Mouse (Mus musculus): ENCODE data around the gene Mettl22. TPM values are rescaled to one million over a fixed set of nuclear protein-coding genes. Genes with fewer than 3 reads are reported as not detected.

Mettl22 gene
- polyA plus RNA-seq, 1 experiment from 2014 or later = 16.2 TPM

DNA sequence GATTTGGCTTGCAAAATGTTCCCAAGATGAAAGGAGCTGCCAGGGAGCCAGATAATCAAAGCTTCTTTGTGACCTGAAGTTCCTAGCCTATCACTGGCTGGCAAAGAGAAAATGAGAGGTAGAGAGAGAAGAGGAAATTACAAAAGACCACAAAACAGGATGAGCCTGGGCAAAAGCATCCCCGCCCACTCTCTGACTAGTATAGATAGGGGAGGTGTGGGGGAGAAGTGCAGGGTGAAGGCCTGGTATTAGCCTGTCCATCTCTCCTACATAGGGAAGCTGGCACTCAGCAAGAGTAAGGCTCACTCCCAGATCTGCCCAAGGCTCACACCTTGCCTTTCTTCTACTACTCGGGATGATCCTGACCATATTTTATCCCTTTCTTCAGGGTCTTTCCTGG lies 15.4 kb upstream of the Mettl22 start:
- Histone ChIP-seq H3K9ac (no peak overlapping the region), H3K27me3 (no peaks in the 10 kb centered on the region), H3K4me2 (replicated peaks) (no peak overlapping the region), H3K36me3 (no peaks in the 10 kb centered on the region), H3K9me3 (no peaks in the 10 kb centered on the region), H3K4me1 (no peaks in the 10 kb centered on the region), H3K4me3 (no peak overlapping the region), H3K27ac (no peak overlapping the region)
- 47% methylated on average over 2 of the region's 2 CpGs for WGBS
- no peak for ATAC-seq (ENCODE audit: insufficient number of reproducible peaks, insufficient read depth, low FRiP score, low TSS enrichment)

DNA sequence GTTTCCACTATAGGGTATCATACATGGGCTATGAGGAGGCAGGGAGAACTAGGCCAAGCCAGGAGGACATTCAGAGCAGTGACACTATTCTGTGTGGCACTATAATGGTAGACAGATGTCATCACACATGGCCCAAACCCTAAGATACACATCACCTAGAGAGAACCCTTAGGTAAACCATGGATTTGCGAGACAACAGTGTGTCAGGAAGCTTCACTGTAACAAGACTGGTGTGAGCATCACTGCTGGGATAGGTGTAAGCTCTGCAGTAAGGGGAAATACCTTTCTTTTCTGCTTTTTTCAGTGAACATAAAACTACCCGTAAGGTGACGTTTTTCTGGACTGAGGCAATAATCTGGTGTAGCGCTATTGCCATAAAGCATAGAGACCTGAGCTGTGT lies 12.2 kb upstream of the Mettl22 start:
- Histone ChIP-seq H3K27ac (no peak overlapping the region), H3K9ac (no peak overlapping the region), H3K4me2 (replicated peaks) (no peak overlapping the region), H3K4me1 (no peaks in the 10 kb centered on the region), H3K9me3 (no peaks in the 10 kb centered on the region), H3K4me3 (no peak overlapping the region), H3K27me3 (no peaks in the 10 kb centered on the region), H3K36me3 (no peaks in the 10 kb centered on the region)
- ATAC-seq (ENCODE audit: insufficient number of reproducible peaks, insufficient read depth, low FRiP score, low TSS enrichment) = no peak
- 93% methylated on average over 4 of the region's 4 CpGs for WGBS

DNA sequence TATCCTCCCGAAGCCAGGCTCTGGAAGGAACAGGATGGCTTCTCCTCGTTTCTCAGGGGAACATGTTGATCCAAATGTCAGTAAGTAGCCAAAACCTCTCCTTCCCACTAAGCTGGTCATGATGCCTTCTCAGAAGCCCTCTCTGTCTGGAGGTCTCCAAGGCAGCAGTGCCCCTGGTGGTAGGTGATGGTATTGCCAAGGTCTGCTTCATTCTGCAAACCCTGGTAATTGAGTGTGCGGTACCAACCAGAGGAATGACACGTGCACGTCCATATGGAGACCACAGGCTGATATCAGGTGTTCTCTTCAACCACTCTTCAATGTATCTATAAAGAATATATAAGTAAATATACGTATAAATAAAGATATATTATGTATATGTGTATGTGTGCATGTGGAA lies 11.5 kb upstream of the Mettl22 start:
- no peak overlapping the region for H3K9ac ChIP-seq
- 35% methylated on average over 6 of the region's 6 CpGs for WGBS
- no peak overlapping the region for H3K27ac ChIP-seq
- H3K4me2 ChIP-seq (replicated peaks) = no peak overlapping the region
- H3K4me1 ChIP-seq = no peaks in the 10 kb centered on the region
- no peaks in the 10 kb centered on the region for H3K36me3 ChIP-seq
- no peaks in the 10 kb centered on the region for H3K9me3 ChIP-seq
- no peak overlapping the region for H3K4me3 ChIP-seq
- no peaks in the 10 kb centered on the region for H3K27me3 ChIP-seq
- no peak for ATAC-seq (ENCODE audit: insufficient number of reproducible peaks, insufficient read depth, low FRiP score, low TSS enrichment)

DNA sequence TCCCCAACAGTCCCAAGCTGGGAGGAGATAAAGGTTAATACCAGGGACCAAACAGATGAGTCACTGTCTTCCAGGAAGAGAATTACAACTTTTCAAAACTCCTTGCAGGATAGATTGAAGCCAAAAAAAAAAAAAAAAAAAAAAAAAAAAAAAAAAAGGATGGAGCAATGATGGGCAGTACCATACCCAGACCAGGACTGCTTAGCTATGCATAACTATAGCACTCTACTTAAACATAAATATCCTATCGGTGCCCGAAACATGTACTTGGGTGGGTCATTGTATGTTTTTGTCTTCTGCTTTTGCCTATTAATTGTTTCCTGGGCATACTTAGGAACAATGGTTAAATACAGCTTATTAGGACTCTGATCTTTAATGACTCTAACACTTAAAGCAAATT lies 456 bp upstream of the Mettl22 start:
- no peaks in the 10 kb centered on the region for H3K36me3 ChIP-seq
- peak overlapping the region; percentile 63 for H3K4me3 ChIP-seq
- 83% methylated on average over 2 of the region's 2 CpGs for WGBS
- no peaks in the 10 kb centered on the region for H3K27me3 ChIP-seq
- H3K9ac ChIP-seq = no peak overlapping the region
- H3K9me3 ChIP-seq = no peaks in the 10 kb centered on the region
- H3K4me2 ChIP-seq (replicated peaks) = peak overlapping the region; percentile 61
- H3K4me1 ChIP-seq = peaks cover 6% of the 10 kb centered on the region; the same call in 1 of the 2 replicates
- H3K27ac ChIP-seq = no peak overlapping the region
- peak; percentile 54; the same call in 1 of the 2 replicates for ATAC-seq (ENCODE audit: insufficient number of reproducible peaks, insufficient read depth, low FRiP score, low TSS enrichment)

DNA sequence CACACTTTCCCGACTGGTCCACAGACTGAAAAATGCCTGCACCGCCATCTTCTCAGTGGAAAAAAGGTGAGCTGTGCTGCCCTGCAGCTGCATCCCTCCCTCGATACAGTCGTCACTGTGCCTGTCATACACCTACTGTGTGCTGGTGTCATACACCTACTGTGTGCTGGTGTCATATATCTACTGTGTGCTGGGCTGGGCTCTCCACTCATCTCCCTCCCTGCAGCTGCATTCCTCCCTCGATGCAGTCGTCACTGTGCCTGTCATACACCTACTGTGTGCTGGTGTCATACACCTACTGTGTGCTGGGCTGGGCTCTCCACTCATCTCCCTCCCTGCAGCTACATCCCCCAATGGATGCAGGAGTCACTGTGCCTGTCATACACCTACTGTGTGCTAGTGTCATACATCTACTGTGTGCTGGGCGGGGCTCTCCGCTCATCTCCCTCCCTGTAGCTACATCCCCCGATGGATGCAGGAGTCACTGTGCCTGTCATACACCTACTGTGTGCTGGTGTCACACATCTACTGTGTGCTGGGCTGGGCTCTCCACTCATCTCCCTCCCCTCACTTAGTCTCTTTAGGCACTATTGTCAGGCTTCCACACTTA lies 16.9 kb downstream of the Mettl22 start:
- Histone ChIP-seq H3K36me3 (peaks cover 44% of the 10 kb centered on the region), H3K4me2 (replicated peaks) (no peak overlapping the region), H3K27ac (no peak overlapping the region), H3K27me3 (no peaks in the 10 kb centered on the region), H3K9ac (no peak overlapping the region), H3K4me3 (no peak overlapping the region), H3K9me3 (no peaks in the 10 kb centered on the region; the same call in 1 of the 2 replicates), H3K4me1 (no peaks in the 10 kb centered on the region)
- WGBS = 91% methylated on average over 9 of the region's 9 CpGs
- no peak for ATAC-seq (ENCODE audit: insufficient number of reproducible peaks, insufficient read depth, low FRiP score, low TSS enrichment)

DNA sequence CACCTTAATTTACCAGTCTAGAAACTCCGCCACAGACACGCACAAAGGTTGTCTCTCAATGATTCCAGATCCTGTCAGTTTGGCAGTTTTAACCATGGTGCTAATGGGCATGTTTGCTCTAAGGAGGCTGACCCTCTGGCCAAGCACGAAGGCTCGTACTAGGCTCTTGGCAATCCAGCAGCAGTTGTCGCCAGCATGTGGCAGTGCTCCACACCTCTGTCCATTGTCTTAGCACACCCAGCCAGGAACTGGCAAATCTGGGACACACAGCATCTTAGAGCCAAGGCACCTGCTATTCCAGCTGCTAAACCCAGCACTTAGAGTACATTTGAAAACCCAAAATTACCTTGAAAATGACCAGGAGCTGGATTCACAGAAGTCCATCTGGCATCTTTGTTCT lies 18.8 kb downstream of the Mettl22 start:
- Histone ChIP-seq H3K4me2 (replicated peaks) (no peak overlapping the region), H3K4me1 (no peaks in the 10 kb centered on the region), H3K27me3 (no peaks in the 10 kb centered on the region), H3K4me3 (no peak overlapping the region), H3K27ac (no peak overlapping the region), H3K9ac (no peak overlapping the region), H3K9me3 (no peaks in the 10 kb centered on the region; the same call in 1 of the 2 replicates), H3K36me3 (peaks cover 31% of the 10 kb centered on the region)
- WGBS = 84% methylated on average over 5 of the region's 5 CpGs
- no peak for ATAC-seq (ENCODE audit: insufficient number of reproducible peaks, insufficient read depth, low FRiP score, low TSS enrichment)

DNA sequence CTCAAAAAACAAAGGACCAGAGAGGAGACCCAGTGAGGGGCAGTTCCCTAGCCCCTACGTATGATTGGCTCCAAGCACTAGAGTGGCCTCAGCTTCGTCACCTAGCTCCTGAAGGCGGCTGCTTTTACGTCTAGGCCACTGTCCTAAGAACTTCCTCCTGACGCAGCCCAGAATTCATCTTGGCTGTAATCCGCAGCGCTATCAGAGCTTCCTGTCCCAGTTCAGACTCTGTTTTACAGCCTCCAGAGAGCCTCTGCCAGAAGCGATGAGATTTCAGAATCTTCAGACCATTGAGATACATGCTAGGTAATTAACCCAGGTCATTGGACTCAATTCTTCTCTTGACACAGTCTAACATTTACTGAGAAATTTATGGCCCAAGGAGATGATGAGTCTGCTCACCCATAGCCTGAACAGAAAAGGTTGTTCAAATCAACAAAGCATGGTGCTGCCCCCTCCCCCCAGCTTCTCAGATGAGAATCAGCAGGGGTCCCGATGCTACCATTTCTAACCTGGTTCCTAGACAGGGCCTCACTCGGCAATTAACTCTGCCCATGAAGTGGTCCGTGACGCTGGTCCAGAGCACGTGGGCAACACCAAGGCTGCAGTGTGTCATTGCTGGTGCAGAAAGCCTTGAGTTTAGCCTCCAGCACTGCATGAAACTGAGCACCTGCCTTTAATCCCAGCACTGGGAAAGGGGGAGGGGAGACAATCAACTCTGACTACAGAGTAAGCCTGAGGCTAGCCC lies 21.3 kb downstream of the Mettl22 start:
- H3K9ac ChIP-seq = no peak overlapping the region
- H3K4me2 ChIP-seq (replicated peaks) = no peak overlapping the region
- peaks cover 17% of the 10 kb centered on the region for H3K36me3 ChIP-seq
- ATAC-seq (ENCODE audit: insufficient number of reproducible peaks, insufficient read depth, low FRiP score, low TSS enrichment) = no peak
- H3K27ac ChIP-seq = no peak overlapping the region
- no peak overlapping the region for H3K4me3 ChIP-seq
- H3K4me1 ChIP-seq = no peaks in the 10 kb centered on the region
- WGBS = 46% methylated on average over 13 of the region's 13 CpGs
- no peaks in the 10 kb centered on the region for H3K27me3 ChIP-seq
- no peaks in the 10 kb centered on the region; the same call in 1 of the 2 replicates for H3K9me3 ChIP-seq

DNA sequence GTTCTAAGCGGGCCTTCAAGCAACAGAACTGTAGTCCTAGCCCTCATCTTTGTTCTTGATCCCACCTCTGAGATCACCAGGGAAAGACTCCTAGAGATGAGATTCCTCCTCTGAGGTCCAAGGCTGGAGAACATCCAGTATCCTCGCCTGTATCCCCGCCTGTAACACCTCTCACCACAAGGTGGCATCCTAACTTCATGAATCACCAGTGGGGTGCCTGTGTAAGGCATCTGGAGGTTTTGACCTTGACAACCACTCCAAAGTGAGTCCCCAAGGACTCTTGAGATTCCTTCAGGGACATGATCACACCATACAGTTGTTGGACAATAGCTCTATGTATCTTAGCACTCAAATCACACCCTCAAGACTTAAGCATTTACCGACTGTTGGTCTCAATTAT lies 23.7 kb downstream of the Mettl22 start:
- no peak overlapping the region for H3K4me2 ChIP-seq (replicated peaks)
- WGBS = 21% methylated on average over 4 of the region's 4 CpGs
- H3K27me3 ChIP-seq = no peaks in the 10 kb centered on the region
- no peak overlapping the region for H3K27ac ChIP-seq
- peak; percentile 53; the same call in 1 of the 2 replicates for ATAC-seq (ENCODE audit: insufficient number of reproducible peaks, insufficient read depth, low FRiP score, low TSS enrichment)
- H3K9ac ChIP-seq = no peak overlapping the region
- no peak overlapping the region for H3K4me3 ChIP-seq
- no peaks in the 10 kb centered on the region for H3K4me1 ChIP-seq
- H3K9me3 ChIP-seq = no peaks in the 10 kb centered on the region; the same call in 1 of the 2 replicates
- H3K36me3 ChIP-seq = 0 out of 2 replicates have a peak, but pooled peaks cover 5% of the 10 kb centered on the region

DNA sequence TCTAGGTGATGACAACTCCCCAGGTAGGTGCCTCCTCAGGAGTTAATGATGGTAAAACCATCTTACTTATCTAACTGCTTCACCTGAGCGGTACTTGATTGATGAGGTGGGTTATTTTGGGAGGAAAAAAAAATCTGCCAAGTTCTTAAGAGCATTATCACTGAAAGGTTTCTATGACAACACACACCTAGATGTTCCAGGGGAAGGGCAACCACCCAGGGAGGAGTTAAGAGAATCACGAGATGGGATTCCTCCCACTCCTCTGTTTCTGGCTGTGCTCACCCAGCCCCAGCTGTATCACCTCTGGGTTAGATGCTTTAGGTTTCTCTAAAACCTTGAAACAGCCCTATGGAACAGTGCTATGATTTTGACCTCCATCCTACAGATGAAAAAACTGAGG lies 26.4 kb downstream of the Mettl22 start:
- WGBS = 62% methylated on average over 2 of the region's 2 CpGs
- no peaks in the 10 kb centered on the region for H3K27me3 ChIP-seq
- H3K36me3 ChIP-seq = no peaks in the 10 kb centered on the region
- no peaks in the 10 kb centered on the region for H3K4me1 ChIP-seq
- no peak overlapping the region for H3K27ac ChIP-seq
- H3K4me2 ChIP-seq (replicated peaks) = no peak overlapping the region
- no peaks in the 10 kb centered on the region for H3K9me3 ChIP-seq
- H3K4me3 ChIP-seq = no peak overlapping the region
- no peak overlapping the region for H3K9ac ChIP-seq
- no peak for ATAC-seq (ENCODE audit: insufficient number of reproducible peaks, insufficient read depth, low FRiP score, low TSS enrichment)

DNA sequence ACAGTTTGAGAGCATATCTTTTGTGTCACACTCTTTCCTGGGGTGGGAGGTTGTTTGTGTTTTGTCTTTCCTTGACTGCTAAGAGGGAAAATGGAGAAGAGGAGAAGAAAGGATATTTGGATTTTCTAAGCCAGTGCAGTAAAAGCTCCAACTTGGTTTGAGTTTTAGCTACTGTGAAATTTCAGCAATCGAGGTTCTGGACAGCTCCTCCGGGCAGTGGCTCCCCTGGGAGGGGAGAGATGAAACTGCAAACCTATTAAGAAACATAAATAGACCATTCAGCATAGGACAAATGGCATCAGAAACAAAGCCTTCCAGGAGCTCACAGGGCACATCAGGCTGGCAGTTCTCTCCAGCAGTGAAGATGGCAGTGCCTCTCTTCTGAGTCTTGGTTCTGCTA lies 33.7 kb downstream of the Mettl22 start:
- ATAC-seq (ENCODE audit: insufficient number of reproducible peaks, insufficient read depth, low FRiP score, low TSS enrichment) = no peak
- Histone ChIP-seq H3K4me2 (replicated peaks) (no peak overlapping the region), H3K27ac (no peak overlapping the region), H3K4me3 (no peak overlapping the region), H3K9me3 (no peaks in the 10 kb centered on the region), H3K4me1 (no peaks in the 10 kb centered on the region), H3K36me3 (no peaks in the 10 kb centered on the region), H3K9ac (no peak overlapping the region), H3K27me3 (no peaks in the 10 kb centered on the region)
- 48% methylated on average over 2 of the region's 2 CpGs for WGBS

DNA sequence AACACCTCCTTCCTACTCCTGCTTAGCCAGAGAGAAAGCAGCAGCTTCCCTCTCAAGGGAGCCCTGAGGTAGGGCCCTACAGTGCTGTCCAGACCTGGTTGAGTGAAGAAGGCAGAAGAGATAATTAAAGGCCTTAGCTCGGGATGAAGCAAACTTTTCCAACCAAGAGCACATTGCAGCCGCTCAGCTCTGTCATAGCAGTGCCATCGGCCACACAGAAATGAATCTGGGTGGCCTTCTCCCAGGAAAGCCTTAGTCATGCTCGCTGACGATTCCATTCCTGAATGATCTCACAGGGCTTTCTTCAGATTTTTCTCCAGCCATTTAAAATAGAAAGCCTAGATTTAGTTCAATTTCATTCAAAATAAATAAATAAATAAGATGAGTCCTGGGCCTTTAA lies 39.3 kb downstream of the Mettl22 start:
- Histone ChIP-seq H3K4me3 (no peak overlapping the region), H3K27me3 (no peaks in the 10 kb centered on the region), H3K27ac (no peak overlapping the region), H3K4me2 (replicated peaks) (no peak overlapping the region), H3K9ac (no peak overlapping the region), H3K4me1 (peaks cover 11% of the 10 kb centered on the region), H3K9me3 (no peaks in the 10 kb centered on the region), H3K36me3 (no peaks in the 10 kb centered on the region)
- ATAC-seq (ENCODE audit: insufficient number of reproducible peaks, insufficient read depth, low FRiP score, low TSS enrichment) = no peak
- WGBS = 67% methylated on average over 5 of the region's 5 CpGs

DNA sequence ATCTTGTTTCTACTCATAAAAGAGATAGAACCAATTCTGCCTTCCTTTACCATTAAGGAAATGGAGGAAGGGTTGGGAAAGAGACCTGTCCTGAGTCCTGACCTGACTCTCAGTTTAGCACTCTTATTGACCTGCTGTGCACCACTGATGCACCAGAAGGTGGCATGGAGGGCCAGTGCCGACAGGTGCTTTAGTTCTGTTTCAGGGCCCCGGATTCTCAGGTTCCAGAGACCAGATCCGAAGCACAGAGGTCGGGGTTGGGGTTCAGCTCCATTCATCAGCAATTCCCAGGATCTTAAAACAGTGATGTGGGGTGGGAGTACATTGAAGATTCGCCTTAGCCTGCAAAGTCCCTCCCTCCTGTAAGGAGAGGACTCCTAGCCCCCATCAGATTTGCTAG lies 42.2 kb downstream of the Mettl22 start:
- no peaks in the 10 kb centered on the region for H3K27me3 ChIP-seq
- peak overlapping the region; percentile 71 for H3K4me2 ChIP-seq (replicated peaks)
- no peaks in the 10 kb centered on the region for H3K36me3 ChIP-seq
- peaks cover 11% of the 10 kb centered on the region for H3K4me1 ChIP-seq
- 3% methylated on average over 5 of the region's 5 CpGs for WGBS
- H3K9ac ChIP-seq = peak overlapping the region; percentile 53; the same call in 1 of the 2 replicates
- 0 out of 2 replicates have a peak, but pooled peaks have one; percentile 11 for ATAC-seq (ENCODE audit: insufficient number of reproducible peaks, insufficient read depth, low FRiP score, low TSS enrichment)
- H3K9me3 ChIP-seq = no peaks in the 10 kb centered on the region
- peak overlapping the region; percentile 60 for H3K4me3 ChIP-seq
- H3K27ac ChIP-seq = no peak overlapping the region

All from embryonic facial prominence, embryonic 12.5 days (tissue).